Mouse (Mus musculus) bone marrow macrophage, adult 2 months (primary cell): ENCODE measurements around the gene Clrn3.

Experiments used
- CTCF ChIP-seq: IDR thresholded peaks from 2 replicates; pipeline ENCODE4 v1.5.1; 2012; ENCODE audit warnings: low read depth, mild to moderate bottlenecking, low read length, moderate library complexity
- POLR2A ChIP-seq: IDR thresholded peaks from 2 replicates; pipeline ENCODE4 v1.6.1; 2012; ENCODE audit warnings: mild to moderate bottlenecking, low read depth, low read length, borderline replicate concordance

DNA sequence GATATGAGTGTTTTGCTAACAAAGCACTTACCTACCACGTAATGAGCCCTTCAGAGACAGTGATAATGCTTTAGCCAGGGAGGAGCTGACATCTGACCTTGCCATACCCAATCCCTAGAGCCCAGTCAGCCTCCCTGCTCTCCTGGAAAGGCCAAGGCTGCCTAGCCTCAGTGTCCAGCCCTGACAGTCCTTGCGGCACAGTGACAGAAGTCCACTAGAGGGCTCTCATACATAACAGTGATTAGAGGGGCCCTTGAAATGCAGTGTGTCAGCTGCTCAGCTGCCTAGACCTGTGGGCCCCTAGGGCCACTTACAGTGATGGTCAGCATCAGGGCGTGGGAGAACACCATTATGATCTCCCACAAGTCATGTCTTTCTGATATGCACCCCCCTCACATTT, 33.2 kb downstream of the Clrn3 start:
- TF ChIP-seq CTCF = peak; percentile 15; the same call in 1 of the 2 replicates
- no peak for TF ChIP-seq POLR2A
